Mouse (Mus musculus) kidney, postnatal 10 days (tissue): ENCODE results near the gene Acta2.
A peak's percentile ranks its signal among the peaks of the same experiment; 100 is the strongest.

Experiments
- DNase-seq: peaks from one replicate; pipeline ENCODE4 v3.0.0; 2021; ENCODE audit warnings: mixed read lengths

The Acta2 gene

DNA sequence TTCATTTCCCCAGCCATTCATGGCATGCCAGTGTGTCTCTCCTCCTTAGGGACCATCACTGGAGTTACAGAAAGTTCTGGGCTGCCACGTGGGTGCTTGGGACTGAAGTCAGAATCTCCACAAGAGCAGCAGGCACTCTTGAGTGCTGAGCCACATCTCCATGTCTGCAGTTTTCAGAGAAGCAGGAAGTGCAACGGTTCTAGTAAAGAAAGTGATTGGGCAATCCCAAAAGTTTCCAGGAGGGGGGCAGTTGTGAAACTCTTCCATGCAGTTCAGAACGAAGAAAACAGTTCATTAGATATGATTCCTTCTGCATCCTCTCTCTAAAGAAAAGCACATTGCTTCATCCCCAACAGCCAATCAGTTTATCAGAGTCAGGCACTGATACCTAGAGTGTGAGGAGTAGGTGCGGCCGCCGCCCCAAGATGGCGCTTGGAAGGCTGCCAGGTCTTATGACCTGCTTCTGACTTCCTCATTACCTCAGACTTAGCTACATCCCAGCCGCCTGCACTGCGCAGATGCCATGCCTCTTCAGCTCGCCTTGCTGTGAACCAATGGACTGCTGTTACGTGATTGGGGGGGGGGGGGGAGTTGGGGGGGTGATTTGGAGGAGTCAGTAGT, 14.8 kb upstream of the Acta2 start:
- DNase-seq: no peak

GRCm38 (mm10) chr19:34268991-34269390, 13.6 kb upstream of the Acta2 start:
- DNase-seq: no peak

DNA sequence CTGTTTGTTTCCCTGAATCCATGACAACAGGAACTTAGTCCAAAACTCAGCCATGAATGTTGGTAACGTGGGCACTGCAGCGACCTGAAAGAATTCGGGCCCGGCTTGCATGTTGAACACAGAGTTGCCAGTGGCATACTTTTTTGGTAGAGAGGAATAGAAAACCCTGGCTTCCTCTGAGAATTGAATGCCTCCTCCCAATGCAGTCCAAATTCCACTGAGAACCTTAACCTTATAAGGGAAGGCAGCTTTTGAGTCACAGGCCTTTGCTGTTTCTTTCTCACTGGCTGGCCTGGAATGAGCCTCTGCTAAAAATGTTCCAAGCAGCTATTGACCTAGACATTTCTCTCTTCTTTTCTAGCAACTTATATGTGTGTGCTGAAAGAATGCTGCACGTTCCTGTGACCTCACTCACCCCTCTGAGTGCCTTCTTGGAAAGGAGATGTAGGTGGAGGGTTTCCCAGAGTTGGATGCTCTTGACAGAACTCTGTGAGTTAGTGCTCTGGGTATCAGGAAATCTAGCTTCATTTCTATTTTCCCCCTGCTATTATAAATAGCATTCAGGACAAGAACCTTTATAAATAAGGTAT, 10.3 kb upstream of the Acta2 start:
- peak; percentile 13 for DNase-seq

- no peak for DNase-seq
Observed at GRCm38 (mm10) chr19:34262273-34262974, 7.0 kb upstream of the Acta2 start.

DNA sequence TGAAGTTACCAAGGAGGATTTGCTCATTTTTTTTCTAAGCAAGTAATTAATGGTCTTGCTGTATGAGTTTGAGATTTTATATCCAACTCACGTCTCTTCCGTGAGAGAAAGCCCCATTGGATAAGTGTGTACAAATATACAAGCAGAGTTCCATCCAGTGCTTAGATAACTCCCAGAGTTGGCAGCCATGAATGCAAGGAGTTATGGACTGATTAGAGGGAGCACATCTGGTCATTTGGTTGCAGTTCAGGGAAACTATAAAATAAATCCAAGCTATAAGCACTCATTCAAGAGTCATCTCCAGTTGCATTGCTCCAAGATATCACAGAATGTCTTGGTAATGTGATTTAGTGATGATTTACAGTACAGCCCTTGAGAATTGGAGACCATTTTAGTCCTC, 1.5 kb upstream of the Acta2 start:
- no peak for DNase-seq

DNA sequence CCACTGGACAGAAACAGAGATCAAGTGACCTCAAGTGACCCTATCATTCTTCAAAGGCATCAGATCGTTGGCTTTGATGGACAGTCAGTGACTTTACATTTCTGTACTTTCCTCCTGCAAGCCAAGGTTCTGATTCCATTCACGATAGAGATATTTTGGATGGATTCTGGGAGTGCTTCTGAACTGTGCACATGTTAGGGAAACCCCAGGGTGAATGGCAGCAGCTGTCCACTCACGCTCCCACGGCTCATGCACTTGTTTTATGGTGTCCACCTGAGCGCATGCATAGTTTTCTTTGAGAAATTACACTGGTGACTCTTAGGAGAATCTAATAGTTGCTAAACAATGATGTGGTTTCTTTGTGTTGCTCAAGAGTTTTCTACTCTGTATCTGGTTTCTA, 759 bp upstream of the Acta2 start:
- no peak for DNase-seq

- DNase-seq: peak; percentile 46
Observed at GRCm38 (mm10) chr19:34254101-34254879, 1.1 kb downstream of the Acta2 start.

- peak; percentile 20 for DNase-seq
Observed at GRCm38 (mm10) chr19:34252450-34252849, 2.9 kb downstream of the Acta2 start.

DNA sequence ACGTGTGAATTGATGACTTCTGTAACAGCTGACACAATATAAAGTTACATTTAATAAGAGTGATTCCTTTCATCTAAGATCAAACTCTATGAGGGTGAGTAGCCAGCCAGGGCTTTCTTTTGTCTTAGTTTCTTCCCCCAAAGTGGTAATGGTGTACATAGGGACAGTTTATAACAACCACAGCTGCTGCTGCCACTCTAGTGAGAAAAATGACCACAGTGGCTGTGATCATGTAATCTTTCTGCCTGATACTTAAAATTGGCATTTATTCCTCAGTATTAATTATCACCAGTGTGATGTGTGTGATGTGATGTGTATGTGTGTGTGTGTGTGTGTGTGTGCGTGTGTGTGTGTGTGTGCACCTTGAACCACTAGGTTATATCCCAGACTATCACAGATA, 3.5 kb downstream of the Acta2 start:
- no peak for DNase-seq

GRCm38 (mm10) chr19:34250621-34251020, 4.8 kb downstream of the Acta2 start:
- no peak for DNase-seq

GRCm38 (mm10) chr19:34248558-34248957, 6.8 kb downstream of the Acta2 start:
- no peak for DNase-seq

DNA sequence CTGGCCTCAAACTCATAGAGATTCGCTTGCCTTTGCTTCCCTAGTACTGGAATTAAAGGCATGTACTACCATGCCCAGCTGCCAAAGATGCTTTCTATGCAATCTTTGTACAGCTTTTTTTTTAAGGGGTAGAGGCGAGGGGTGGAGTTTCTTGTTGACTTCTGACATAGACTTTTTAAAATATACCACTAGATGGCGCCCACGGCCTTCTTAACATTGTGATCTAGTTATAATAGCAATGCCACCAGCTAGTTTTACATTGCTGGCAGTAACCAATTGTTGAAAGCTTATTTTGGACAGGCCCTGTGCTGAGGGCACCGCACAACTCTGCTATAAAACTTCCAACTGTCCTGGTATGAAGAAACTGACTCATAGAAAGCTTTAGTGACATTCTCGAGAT, 11.3 kb downstream of the Acta2 start:
- peak; percentile 71 for DNase-seq

GRCm38 (mm10) chr19:34242925-34243324, 12.5 kb downstream of the Acta2 start:
- no peak for DNase-seq

DNA sequence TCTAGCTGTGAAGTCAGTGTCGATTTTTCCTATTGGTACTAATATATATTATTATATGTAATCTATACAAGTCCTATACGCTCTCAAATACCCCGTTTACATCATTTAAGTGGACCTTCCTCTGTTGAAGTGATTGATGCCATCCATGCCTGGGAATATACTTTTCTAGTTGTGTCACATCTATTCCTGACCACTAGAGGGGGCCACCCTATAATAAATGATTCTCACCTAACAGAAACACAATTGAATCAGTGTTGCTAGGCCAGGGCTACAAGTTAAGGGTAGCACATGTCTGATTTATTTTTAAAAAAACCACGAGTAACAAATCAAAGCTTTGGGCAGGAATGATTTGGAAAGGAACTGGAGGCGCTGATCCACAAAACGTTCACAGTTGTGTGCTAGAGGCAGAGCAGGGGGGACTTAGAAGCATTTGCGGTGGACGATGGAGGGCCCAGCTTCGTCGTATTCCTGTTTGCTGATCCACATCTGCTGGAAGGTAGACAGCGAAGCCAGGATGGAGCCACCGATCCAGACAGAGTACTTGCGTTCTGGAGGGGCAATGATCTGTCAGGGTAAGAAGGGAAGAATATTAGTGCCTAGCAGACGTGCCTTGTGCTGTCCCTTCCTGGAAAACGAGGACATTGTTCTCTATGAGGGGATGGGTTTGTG, 14.0 kb downstream of the Acta2 start:
- no peak for DNase-seq

- DNase-seq: no peak
Observed at GRCm38 (mm10) chr19:34240273-34241039, 14.9 kb downstream of the Acta2 start.

GRCm38 (mm10) chr19:34237746-34238145, 17.6 kb downstream of the Acta2 start:
- no peak for DNase-seq

DNA sequence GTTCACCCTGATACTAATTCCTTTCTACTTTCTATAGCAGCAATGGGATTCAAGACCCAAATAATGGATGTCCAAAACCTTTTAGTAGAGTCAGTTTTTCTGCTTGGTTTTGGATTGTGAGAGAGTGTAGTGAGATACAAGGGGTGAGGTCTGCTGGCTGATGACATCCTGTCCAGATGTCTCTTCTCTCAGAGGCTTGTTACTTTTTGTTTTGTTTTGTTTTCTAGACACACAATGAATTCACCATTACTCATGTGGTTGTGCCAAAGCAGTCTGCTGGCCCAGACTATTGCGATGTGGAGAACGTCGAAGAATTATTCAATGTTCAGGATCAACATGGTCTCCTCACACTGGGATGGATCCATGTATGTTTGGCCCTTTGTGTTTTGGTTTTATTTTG, 19.3 kb downstream of the Acta2 start:
- DNase-seq: no peak

DNA sequence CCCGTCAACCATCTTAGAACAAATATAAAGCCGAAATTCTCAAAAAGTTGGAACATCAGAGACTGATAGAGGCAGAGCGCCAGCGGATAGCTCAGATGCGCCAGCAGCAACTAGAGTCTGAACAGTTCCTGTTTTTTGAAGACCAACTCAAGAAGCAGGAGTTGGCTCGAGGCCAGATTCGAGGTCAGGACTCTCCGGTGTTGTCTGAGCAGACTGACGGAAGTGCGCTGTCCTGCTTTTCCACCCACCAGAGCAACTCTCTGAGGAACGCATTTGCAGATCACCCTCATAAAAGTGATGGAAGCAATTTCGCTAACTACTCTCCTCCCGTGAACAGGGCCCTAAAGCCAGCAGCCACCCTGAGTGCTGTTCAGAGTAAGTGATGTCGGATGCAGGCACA, 21.4 kb downstream of the Acta2 start:
- peak; percentile 90 for DNase-seq

DNA sequence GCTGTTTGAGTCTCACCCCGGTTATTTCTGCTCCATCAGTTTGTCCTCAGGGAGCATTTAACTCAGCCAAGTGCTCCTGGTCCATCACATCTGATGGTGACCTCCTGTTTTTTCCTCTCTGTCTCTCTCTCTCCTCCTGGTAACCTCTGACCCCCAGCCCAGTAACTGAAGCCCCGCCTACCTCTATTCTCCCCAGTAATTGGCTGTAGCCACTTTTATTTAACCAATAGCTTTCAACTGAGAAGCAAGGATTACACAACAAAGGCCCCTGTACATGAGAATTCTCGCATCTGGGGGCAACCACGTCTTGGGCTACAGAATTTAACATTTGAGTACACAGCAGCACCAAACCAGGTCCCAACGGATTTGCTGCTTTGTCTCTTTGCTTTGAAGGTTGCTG, 23.1 kb downstream of the Acta2 start:
- no peak for DNase-seq

- DNase-seq: no peak
Observed at GRCm38 (mm10) chr19:34231596-34231995, 23.8 kb downstream of the Acta2 start.

DNA sequence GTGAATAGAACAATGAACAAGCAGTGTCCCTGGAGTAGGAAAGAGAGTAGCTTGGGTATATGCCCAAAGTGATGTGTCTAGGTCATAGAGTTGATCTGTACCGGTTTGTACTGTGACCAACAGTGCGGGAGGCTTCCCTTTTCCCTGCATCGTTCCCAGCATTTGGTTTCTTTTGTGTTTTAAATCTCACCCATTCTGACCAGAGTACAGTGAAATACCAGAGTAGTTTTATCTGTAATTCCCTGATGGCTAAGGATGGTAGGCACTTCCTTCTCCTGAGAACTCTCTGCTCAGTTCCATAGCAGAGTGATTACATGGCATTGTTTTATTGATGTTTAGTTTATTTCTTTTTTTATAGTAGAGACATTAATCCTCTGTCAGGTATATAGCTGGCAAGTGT, 32.6 kb downstream of the Acta2 start:
- no peak for DNase-seq

GRCm38 (mm10) chr19:34220732-34221380, 34.5 kb downstream of the Acta2 start:
- DNase-seq: no peak
